Mouse (Mus musculus) midbrain, embryonic 11.5 days (tissue): ENCODE measurements at regions not wholly inside any gene's neighbourhood (a gene's known extent, or its start where the extent isn't known, plus 50 kb on each side); places are given as distances from the start of the nearest gene placed in this dataset.

Experiments
- ATAC-seq: fragments of 200-750 bp; cut with Nextera tagmentation; 2 replicates; pipeline ENCODE4 v1.8.0; 2017; ENCODE audit warnings: moderate TSS enrichment, moderate library complexity; ENCODE audit not compliant: low FRiP score
- DNase-seq: peaks from one replicate; pipeline ENCODE4 v3.0.0; 2015; ENCODE audit warnings: low spot score; ENCODE audit errors: missing footprints
- H3K27ac ChIP-seq: fragments of 300-500 bp; sonication (generic); 2 replicates; pipeline ENCODE4 v1.5.1; 2014; ENCODE audit warnings: low read depth, low read length
- H3K27me3 ChIP-seq: fragments of 300-500 bp; sonication (generic); 2 replicates; pipeline ENCODE4 v1.6.1; 2014; ENCODE audit warnings: mild to moderate bottlenecking, low read length, moderate library complexity, mixed read lengths; ENCODE audit not compliant: control insufficient read depth, insufficient read depth
- H3K36me3 ChIP-seq: fragments of 300-500 bp; sonication (generic); 2 replicates; pipeline ENCODE4 v1.6.1; 2014; ENCODE audit warnings: mild to moderate bottlenecking, low read length, moderate library complexity, mixed read lengths; ENCODE audit not compliant: control insufficient read depth, insufficient read depth
- H3K4me1 ChIP-seq: fragments of 300-500 bp; sonication (generic); 2 replicates; pipeline ENCODE4 v1.6.1; 2014; ENCODE audit warnings: low read length; ENCODE audit not compliant: control insufficient read depth, insufficient read depth
- H3K4me2 ChIP-seq: fragments of 300-500 bp; sonication (generic); 2 replicates; pipeline ENCODE4 v1.6.1; 2014; ENCODE audit warnings: mild to moderate bottlenecking, moderate library complexity
- H3K4me3 ChIP-seq: fragments of 300-500 bp; sonication (generic); 2 replicates; pipeline ENCODE4 v1.5.1; 2014; ENCODE audit warnings: low read depth, low read length
- H3K9ac ChIP-seq: fragments of 300-500 bp; sonication (generic); 2 replicates; pipeline ENCODE4 v1.6.1; 2014; ENCODE audit warnings: low read length
- H3K9me3 ChIP-seq: fragments of 300-500 bp; sonication (generic); 2 replicates; pipeline ENCODE4 v1.6.1; 2016; ENCODE audit warnings: low read length; ENCODE audit not compliant: control insufficient read depth
- WGBS: fragments of 180-500 bp; shearing (Covaris S2); extraction: QIAGEN DNeasy Blood & Tissue Kit; methylation state at CpG from one replicate; pipeline ENCODE4 v1.1.7; 2014; 5-methylcytosine and 5-hydroxymethylcytosine counted together

DNA sequence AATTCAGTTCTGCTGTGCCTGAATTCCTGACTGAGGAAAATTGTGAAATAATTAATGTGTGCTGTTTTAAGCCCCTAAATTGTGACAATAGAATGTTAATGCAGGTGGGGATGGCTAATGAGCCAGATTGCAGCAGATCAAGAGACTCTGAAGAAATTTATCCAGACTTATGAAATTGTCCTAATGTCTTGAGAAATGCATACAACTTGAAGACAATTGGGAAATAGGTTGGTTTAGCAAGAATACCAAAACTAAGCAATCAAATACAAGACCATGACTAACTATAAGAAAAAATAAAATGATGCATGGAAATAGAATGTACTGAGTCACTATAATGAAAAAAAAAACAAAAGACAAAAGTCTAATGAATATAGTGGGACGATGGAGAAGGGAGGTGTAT lies 113.7 kb upstream of the Hccs start:
- 88% methylated on average over 1 of the region's 1 CpGs for WGBS
- Histone ChIP-seq H3K9me3 (no peaks in the 10 kb centered on the region), H3K27me3 (no peaks in the 10 kb centered on the region; the same call in 1 of the 2 replicates)

DNA sequence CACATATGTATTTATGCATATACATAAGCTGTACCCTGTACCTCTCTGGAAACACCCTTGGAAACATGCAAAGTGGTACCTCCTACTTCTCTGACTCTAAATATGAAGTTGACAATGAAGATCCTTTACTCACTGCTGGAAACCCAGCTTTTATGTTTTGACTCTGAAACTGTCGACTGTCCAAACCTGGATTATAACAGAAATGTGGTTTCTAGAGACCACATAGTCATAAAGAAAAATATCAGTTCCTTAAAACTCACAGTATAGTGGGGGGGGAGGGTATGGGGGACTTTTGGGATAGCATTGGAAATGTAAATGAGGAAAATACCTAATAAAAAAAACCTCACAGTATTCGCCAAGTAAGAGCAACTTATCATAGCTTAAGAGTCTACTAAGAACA lies 76.7 kb upstream of the Hccs start:
- H3K9ac ChIP-seq: no peak overlapping the region
- H3K36me3 ChIP-seq: no peaks in the 10 kb centered on the region
- H3K4me2 ChIP-seq: no peak overlapping the region
- no peaks in the 10 kb centered on the region for H3K4me1 ChIP-seq
- no peaks in the 10 kb centered on the region for H3K27me3 ChIP-seq
- no peak for DNase-seq
- ATAC-seq: no peak
- no peaks in the 10 kb centered on the region for H3K9me3 ChIP-seq
- no peak overlapping the region for H3K4me3 ChIP-seq
- no peak overlapping the region for H3K27ac ChIP-seq
- 88% methylated on average over 2 of the region's 2 CpGs for WGBS

More for the DNA sequence above, 113.7 kb upstream of the Hccs start:
- H3K4me3 ChIP-seq: no peak overlapping the region
- DNase-seq: no peak
- ATAC-seq: no peak
- no peak overlapping the region for H3K4me2 ChIP-seq
- H3K27ac ChIP-seq: no peak overlapping the region
- H3K9ac ChIP-seq: no peak overlapping the region
- no peaks in the 10 kb centered on the region for H3K4me1 ChIP-seq
- no peaks in the 10 kb centered on the region for H3K36me3 ChIP-seq

DNA sequence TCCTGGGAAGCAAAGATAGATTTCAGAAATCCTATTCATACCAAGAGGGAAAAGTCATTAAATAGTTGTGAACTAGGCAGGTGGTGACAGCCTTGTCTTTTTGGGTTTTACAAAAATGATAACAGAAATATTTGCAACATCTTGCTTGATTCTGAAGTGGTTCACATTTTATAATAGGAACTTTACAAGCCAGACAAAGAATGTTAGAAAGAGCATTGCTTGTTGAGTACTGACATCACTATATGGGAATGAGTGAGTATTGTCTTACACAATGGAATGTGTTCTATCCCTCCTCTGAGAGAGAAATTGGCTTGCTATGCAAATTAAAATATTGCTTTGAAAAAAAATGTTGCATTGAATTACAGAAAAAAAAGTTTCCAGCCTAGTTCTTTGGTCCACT lies 66.5 kb upstream of the Hccs start:
- H3K9me3 ChIP-seq: no peaks in the 10 kb centered on the region
- no peaks in the 10 kb centered on the region for H3K4me1 ChIP-seq
- no peak for DNase-seq
- H3K9ac ChIP-seq: no peak overlapping the region
- no peak for ATAC-seq
- H3K27me3 ChIP-seq: peaks cover 5% of the 10 kb centered on the region; the same call in 1 of the 2 replicates
- H3K4me3 ChIP-seq: no peak overlapping the region
- H3K36me3 ChIP-seq: no peaks in the 10 kb centered on the region
- H3K4me2 ChIP-seq: no peak overlapping the region
- H3K27ac ChIP-seq: no peak overlapping the region
